Mouse (Mus musculus) bone marrow, adult 2 months (tissue): ENCODE data around the gene Tmem167.

Experiments
- CTCF ChIP-seq: fragments of 200-500 bp; IDR thresholded peaks from 2 replicates; pipeline ENCODE4 v1.5.1; 2011; ENCODE audit warnings: low read length, control low read depth; ENCODE audit not compliant: control insufficient read depth, insufficient read depth
- POLR2A ChIP-seq: fragments of 200-500 bp; IDR thresholded peaks from 2 replicates; pipeline ENCODE4 v1.6.1; 2011; ENCODE audit warnings: low read depth, mild to moderate bottlenecking, control low read depth, low read length, borderline replicate concordance; ENCODE audit not compliant: control insufficient read depth

- no peak for TF ChIP-seq POLR2A
- no peak for TF ChIP-seq CTCF
Observed at GRCm38 (mm10) chr13:90183536-90183935, 94.6 kb downstream of the Tmem167 start.
